Mouse (Mus musculus) testis, adult 2 months (tissue): ENCODE measurements around the gene Olfr68. TPM values are rescaled to one million over a fixed set of nuclear protein-coding genes. Genes with fewer than 3 reads are reported as not detected.
"Not testable (repeated sequence)": the region's sequence is repeated elsewhere in the genome, so short reads cannot be mapped to it uniquely, and the experiment has no call there.

Experiments
- H3K27ac ChIP-seq: fragments of 200-500 bp; 2 replicates; pipeline ENCODE4 v1.5.1; 2012; ENCODE audit warnings: low read depth, low read length; ENCODE audit not compliant: control insufficient read depth, insufficient read depth
- H3K27me3 ChIP-seq: fragments of 200-500 bp; 2 replicates; pipeline ENCODE4 v1.6.1; 2012; ENCODE audit warnings: mild to moderate bottlenecking, low read length, moderate library complexity; ENCODE audit not compliant: control insufficient read depth, insufficient read depth
- H3K36me3 ChIP-seq: fragments of 200-500 bp; 2 replicates; pipeline ENCODE4 v1.6.1; 2012; ENCODE audit warnings: mild to moderate bottlenecking, low read length; ENCODE audit not compliant: control insufficient read depth, insufficient read depth
- H3K4me1 ChIP-seq: fragments of 200-500 bp; 2 replicates; pipeline ENCODE4 v1.6.1; 2012; ENCODE audit warnings: low read length; ENCODE audit not compliant: control insufficient read depth, insufficient read depth
- H3K4me3 ChIP-seq: fragments of 200-500 bp; 2 replicates; pipeline ENCODE4 v1.5.1; 2012; ENCODE audit warnings: low read depth, mild to moderate bottlenecking, low read length, moderate library complexity, mixed read lengths; ENCODE audit not compliant: control insufficient read depth
- CTCF ChIP-seq: fragments of 200-500 bp; IDR thresholded peaks from 2 replicates; pipeline ENCODE4 v1.5.1; 2012; ENCODE audit warnings: low read depth, mild to moderate bottlenecking, inconsistent platforms, low read length, moderate library complexity; ENCODE audit not compliant: control insufficient read depth, insufficient read depth, insufficient replicate concordance
- POLR2A ChIP-seq: fragments of 200-500 bp; IDR thresholded peaks from 2 replicates; pipeline ENCODE4 v1.6.1; 2012; ENCODE audit warnings: low read depth, mild to moderate bottlenecking, inconsistent platforms, low read length, moderate library complexity; ENCODE audit not compliant: control insufficient read depth
- polyA plus RNA-seq: library from polyadenylated mRNA; depleted of rRNA; stranded (reverse); fragments of >200 nt; gene quantifications from 2 replicates; pipeline ENCODE4 v1.2.3, GENCODE M21; 2012; rRNA removed

Gene Olfr68
- polyA plus RNA-seq = not detected in 2 replicates

- Histone ChIP-seq H3K27me3 (no peaks in the 10 kb centered on the region), H3K36me3 (no peaks in the 10 kb centered on the region), H3K4me1 (no peaks in the 10 kb centered on the region), H3K4me3 (no peak within 1 kb of the TSS), H3K27ac (no peak within 1 kb of the TSS)
- TF ChIP-seq CTCF (no peak), POLR2A (no peak)
These were observed at the start of gene Olfr68 for GRCm38 (mm10) chr7:103779598-103779997. TSS of gene Olfr68 (minus strand) at chr7:103779698.

DNA sequence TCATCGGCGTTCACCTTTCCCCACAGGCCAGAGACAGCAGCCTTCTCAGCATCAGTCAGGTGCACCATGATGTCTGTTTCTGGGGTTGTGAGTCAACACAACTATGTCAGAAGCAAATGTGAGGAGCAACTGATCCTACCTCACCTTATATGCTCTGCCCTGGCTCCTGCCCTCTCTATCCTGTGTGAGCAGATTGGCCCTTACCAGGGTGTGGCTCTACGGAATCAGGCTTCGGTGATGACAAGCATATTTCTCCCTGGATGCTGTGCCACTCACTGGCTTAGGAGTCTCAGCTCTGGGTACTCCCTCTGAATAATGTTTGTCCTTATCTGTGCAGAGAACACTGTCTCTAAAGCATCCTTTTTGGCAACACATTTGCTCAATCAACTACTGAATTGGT lies 48.3 kb upstream of the Olfr68 start, which contains the start of gene Hbb-bs:
Hbb-bs (minus strand) TSS at position 289 of the 400 bp plus-strand sequence.
- Histone ChIP-seq H3K4me3 (no peak within 1 kb of the TSS), H3K27ac (no peak within 1 kb of the TSS), H3K36me3 (no peaks in the 10 kb centered on the region), H3K4me1 (no peaks in the 10 kb centered on the region), H3K27me3 (no peaks in the 10 kb centered on the region)
- TF ChIP-seq POLR2A (no peak), CTCF (no peak)

GRCm38 (mm10) chr7:103827139-103827538 lies 47.6 kb upstream of the Olfr68 start:
- not testable (repeated sequence) for H3K27ac ChIP-seq, H3K4me1 ChIP-seq, H3K36me3 ChIP-seq, H3K4me3 ChIP-seq, H3K27me3 ChIP-seq

DNA sequence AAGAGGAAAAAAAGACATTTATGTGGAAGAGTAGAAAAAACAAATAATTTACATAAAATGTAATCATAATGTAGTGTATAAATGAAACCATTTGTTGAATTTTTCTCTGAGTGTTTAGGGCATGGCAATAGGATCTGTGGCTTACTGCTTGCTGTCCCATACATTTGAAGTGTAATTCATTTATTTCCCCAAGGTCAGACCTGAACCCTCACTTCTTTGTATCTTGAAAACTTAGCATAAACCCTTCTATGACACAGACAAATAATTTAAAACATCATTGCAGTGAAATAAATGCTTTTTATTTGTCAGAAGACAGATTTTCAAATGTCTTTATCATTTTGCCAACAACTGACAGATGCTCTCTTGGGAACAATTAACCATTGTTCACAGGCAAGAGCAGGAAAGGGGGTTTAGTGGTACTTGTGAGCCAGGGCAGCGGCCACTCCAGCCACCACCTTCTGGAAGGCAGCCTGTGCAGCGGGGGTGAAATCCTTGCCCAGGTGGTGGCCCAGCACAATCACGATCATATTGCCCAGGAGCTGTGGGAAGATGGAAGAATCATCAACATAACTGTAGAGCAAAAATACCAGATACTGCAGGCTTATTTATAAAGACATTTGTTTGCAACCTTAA lies 46.9 kb upstream of the Olfr68 start:
- no peaks in the 10 kb centered on the region for H3K4me1 ChIP-seq
- no peak for TF ChIP-seq POLR2A
- TF ChIP-seq CTCF = no peak
- H3K36me3 ChIP-seq = no peaks in the 10 kb centered on the region
- H3K27me3 ChIP-seq = no peaks in the 10 kb centered on the region
- H3K27ac ChIP-seq = no peak overlapping the region
- H3K4me3 ChIP-seq = no peak overlapping the region

DNA sequence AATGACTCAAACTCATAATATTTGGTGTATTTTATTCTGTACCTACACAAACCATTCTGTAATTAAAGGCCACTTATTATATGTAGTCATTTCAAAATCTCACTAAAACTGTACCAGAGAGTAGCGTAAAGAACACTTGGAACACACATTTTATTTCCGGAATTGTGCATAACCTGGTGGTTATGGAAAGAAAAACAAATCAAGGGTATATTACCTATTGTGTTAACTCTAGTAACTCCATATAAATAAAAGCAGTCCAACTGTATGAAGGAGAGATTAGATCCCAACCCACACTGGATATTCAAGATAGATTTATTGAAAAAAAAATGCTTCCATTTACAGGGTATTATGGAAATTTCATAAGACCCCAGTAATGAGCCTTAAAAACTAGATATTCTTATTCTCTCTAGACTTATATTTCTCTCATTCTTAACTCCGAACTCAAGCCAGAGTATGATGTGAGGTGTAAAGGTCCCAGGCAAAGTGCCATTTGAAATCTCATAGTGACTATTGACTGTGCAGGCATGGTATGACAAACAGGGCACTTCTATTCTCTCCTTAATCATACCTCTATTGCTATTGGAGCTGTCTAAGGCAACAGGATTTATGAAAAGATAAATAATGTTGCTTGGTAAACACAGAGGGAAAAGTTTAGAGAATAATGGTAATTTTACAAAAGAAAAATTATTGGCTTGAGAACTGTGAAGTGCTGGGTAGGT lies 46.2 kb upstream of the Olfr68 start:
- TF ChIP-seq POLR2A = no peak
- no peak for TF ChIP-seq CTCF
- Histone ChIP-seq H3K27ac (no peak overlapping the region), H3K4me3 (no peak overlapping the region), H3K27me3 (no peaks in the 10 kb centered on the region), H3K4me1 (no peaks in the 10 kb centered on the region), H3K36me3 (no peaks in the 10 kb centered on the region)

GRCm38 (mm10) chr7:103824597-103824996 lies 45.1 kb upstream of the Olfr68 start:
- no peak overlapping the region for H3K4me3 ChIP-seq
- no peaks in the 10 kb centered on the region for H3K27me3 ChIP-seq
- no peak for TF ChIP-seq POLR2A

DNA sequence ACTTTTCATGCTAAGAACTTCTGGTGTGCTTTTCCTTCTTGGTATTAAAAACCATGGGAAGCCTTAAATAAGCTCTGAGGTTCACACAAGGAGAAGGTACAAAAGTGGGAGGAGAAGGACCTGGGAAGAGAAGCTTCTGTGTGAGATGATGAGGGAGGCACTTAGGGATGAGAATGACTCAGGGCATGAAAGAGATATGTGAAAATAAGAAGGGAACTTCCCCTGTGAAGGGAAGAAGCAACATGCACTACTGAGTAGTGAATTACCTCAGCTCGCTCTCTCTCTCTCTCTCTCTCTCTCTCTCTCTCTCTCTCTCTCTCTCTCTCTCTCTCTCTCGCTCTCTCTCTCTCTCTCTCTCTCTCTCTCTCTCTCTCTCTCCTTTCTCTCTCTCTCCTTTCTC lies 35.6 kb upstream of the Olfr68 start:
- H3K27me3 ChIP-seq, H3K36me3 ChIP-seq, H3K4me1 ChIP-seq, H3K4me3 ChIP-seq, H3K27ac ChIP-seq: not testable (repeated sequence)

More at GRCm38 (mm10) chr7:103824597-103824996, 45.1 kb upstream of the Olfr68 start:
- H3K27ac ChIP-seq = no peak overlapping the region
- H3K4me1 ChIP-seq = no peaks in the 10 kb centered on the region
- no peaks in the 10 kb centered on the region for H3K36me3 ChIP-seq

- Histone ChIP-seq H3K27me3 (no peaks in the 10 kb centered on the region), H3K4me3 (no peak within 1 kb of the TSS), H3K27ac (no peak within 1 kb of the TSS), H3K4me1 (no peaks in the 10 kb centered on the region), H3K36me3 (no peaks in the 10 kb centered on the region)
- TF ChIP-seq POLR2A (no peak), CTCF (no peak)
These were observed 34.3 kb upstream of the Olfr68 start, which contains the start of gene Hbb-bt for GRCm38 (mm10) chr7:103813766-103814165. TSS of gene Hbb-bt (minus strand) at chr7:103813996.

DNA sequence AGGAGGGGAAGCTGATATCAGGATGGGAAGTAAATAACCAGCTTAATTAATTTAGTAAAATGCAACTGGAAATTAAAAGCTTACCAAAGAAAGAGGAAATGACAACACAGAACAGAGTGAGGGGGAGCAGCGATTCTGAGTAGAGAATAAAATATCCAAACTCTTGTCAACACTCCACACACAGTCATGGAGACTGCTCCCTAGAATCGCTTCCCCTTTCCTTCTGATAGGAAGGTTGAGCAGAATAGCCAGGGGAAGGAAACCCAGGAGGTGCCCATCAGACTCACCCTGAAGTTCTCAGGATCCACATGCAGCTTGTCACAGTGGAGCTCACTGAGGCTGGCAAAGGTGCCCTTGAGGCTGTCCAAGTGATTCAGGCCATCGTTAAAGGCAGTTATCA lies 33.7 kb upstream of the Olfr68 start:
- H3K4me3 ChIP-seq, H3K4me1 ChIP-seq, H3K27me3 ChIP-seq, H3K36me3 ChIP-seq, H3K27ac ChIP-seq: not testable (repeated sequence)
